Mouse (Mus musculus) limb, embryonic 13.5 days (tissue): ENCODE results near the gene Them4. TPM values are rescaled to one million over a fixed set of nuclear protein-coding genes. Genes with fewer than 3 reads are reported as not detected.

ENCODE experiments used
- polyA plus RNA-seq: library from polyadenylated mRNA; unstranded; fragments of >200 nt; fragmentation: Nextera tagmentation; extraction: Ambion mirVana; gene quantifications from 2 replicates; pipeline ENCODE4 v1.2.1, GENCODE M21; 2015

The Them4 gene
- polyA plus RNA-seq, 1 experiment from 2014 or later: 11.2 TPM

Other genes starting within 250 kb of the Them4 start
- not detected in 2 replicates for gene Gm10697, start 237.4 kb upstream of the Them4 start, polyA plus RNA-seq
- not detected in 2 replicates for gene Gm10696, start 131.9 kb upstream of the Them4 start, polyA plus RNA-seq
- gene Gm5286, start 113.4 kb upstream of the Them4 start, polyA plus RNA-seq: not detected in 2 replicates
- gene Gm4778, start 46.1 kb upstream of the Them4 start, polyA plus RNA-seq: not detected in 2 replicates
- 2.3 and 2.4 TPM in 2 replicates for gene Them5, start 32.0 kb downstream of the Them4 start, polyA plus RNA-seq
- gene C2cd4d, start 52.3 kb downstream of the Them4 start, polyA plus RNA-seq: 2.5 and 3.1 TPM in 2 replicates
- 0.98 and 1.0 TPM in 2 replicates for gene Rorc, start 62.7 kb downstream of the Them4 start, polyA plus RNA-seq
- 0.06 and 0.14 TPM in 2 replicates for gene Lingo4, start 88.4 kb downstream of the Them4 start, polyA plus RNA-seq
- gene Tdrkh, start 103.2 kb downstream of the Them4 start, polyA plus RNA-seq: 8.4 and 8.9 TPM in 2 replicates
- 66.8 and 67.0 TPM in 2 replicates for gene Mrpl9, start 133.2 kb downstream of the Them4 start, polyA plus RNA-seq
- gene Oaz3, start 133.8 kb downstream of the Them4 start, polyA plus RNA-seq: 0.73 and 0.94 TPM in 2 replicates
- gene Celf3, start 168.2 kb downstream of the Them4 start, polyA plus RNA-seq: 2.4 and 3.7 TPM in 2 replicates
- gene Riiad1, start 170.3 kb downstream of the Them4 start, polyA plus RNA-seq: 1.8 and 2.0 TPM in 2 replicates